Mouse (Mus musculus) neural tube, embryonic 15.5 days (tissue): ENCODE measurements around the gene Slc22a12. TPM values are rescaled to one million over a fixed set of nuclear protein-coding genes. Genes with fewer than 3 reads are reported as not detected.

Source experiments
- ATAC-seq: fragments of 200-750 bp; cut with Nextera tagmentation; 2 replicates; pipeline ENCODE4 v1.8.0; 2017; ENCODE audit warnings: mild to moderate bottlenecking, moderate TSS enrichment, moderate library complexity; ENCODE audit not compliant: low FRiP score
- H3K27ac ChIP-seq: fragments of 300-500 bp; sonication (generic); replicated peaks from 2 replicates; pipeline ENCODE4 v1.5.1; 2015; ENCODE audit warnings: mild to moderate bottlenecking, inconsistent platforms
- H3K27me3 ChIP-seq: fragments of 300-500 bp; sonication (generic); replicated peaks from 2 replicates; pipeline ENCODE4 v1.6.1; 2015; ENCODE audit warnings: inconsistent platforms
- H3K36me3 ChIP-seq: fragments of 300-500 bp; sonication (generic); 2 replicates; pipeline ENCODE4 v1.6.1; 2015; ENCODE audit warnings: inconsistent platforms
- H3K4me1 ChIP-seq: fragments of 300-500 bp; sonication (generic); 2 replicates; pipeline ENCODE4 v1.6.1; 2015; ENCODE audit warnings: inconsistent platforms
- H3K4me2 ChIP-seq: fragments of 300-500 bp; sonication (generic); 2 replicates; pipeline ENCODE4 v1.6.1; 2015; ENCODE audit warnings: inconsistent platforms, mild to moderate bottlenecking, moderate library complexity
- H3K4me3 ChIP-seq: fragments of 300-500 bp; sonication (generic); replicated peaks from 2 replicates; pipeline ENCODE4 v1.5.1; 2015; ENCODE audit warnings: mild to moderate bottlenecking, inconsistent platforms
- H3K9ac ChIP-seq: fragments of 300-500 bp; sonication (generic); replicated peaks from 2 replicates; pipeline ENCODE4 v1.6.1; 2015; ENCODE audit warnings: mild to moderate bottlenecking, inconsistent platforms
- H3K9me3 ChIP-seq: fragments of 300-500 bp; sonication (generic); replicated peaks from 2 replicates; pipeline ENCODE4 v1.6.1; 2016; ENCODE audit warnings: inconsistent platforms
- WGBS: fragments of 180-500 bp; shearing (Covaris S2); methylation state at CpG from one replicate; pipeline ENCODE4 v1.1.7; 2015; ENCODE audit warnings: mixed read lengths; 5-methylcytosine and 5-hydroxymethylcytosine counted together
- polyA plus RNA-seq: library from polyadenylated mRNA; unstranded; fragments of >200 nt; fragmentation: Nextera tagmentation; extraction: Ambion mirVana; gene quantifications from 2 replicates; pipeline ENCODE4 v1.2.1, GENCODE M21; 2015

Gene Slc22a12
- 0.14 TPM in 1 of 2 replicates, not detected in the other for polyA plus RNA-seq

DNA sequence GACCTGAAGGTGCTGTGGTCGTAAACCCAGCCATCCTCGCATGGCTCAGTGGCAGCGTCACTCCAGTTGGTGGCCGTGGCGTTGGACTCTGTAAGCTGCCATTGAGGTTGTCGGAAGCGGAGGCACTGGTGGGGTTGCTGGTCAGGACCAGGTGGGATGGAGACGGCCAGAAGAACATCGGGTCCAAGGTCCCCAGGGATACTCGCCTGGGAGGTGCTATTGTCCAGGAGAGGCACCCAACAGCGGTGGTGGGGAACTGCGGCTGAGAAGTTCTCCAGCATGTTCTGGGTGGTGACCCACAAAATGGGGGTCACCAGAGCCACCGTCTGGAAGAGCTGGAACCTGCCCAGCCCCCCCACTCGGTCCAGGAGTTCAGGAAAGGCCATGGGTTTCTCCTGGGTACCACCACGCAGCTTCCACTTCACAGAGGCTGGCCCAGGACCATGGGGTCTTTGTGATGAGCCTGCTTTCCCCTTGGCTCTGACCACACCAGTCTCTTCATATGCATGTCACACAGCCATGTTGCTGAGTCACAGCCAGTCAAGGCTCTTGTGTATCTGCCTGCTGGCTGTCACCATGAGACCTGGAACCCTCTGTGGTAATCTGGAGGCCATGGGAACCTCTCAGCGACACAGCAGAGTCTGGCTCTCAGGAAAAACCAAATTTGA is at the start of gene Slc22a12:
Gene Slc22a12, minus strand, starts transcription at position 666 of the 668 bp plus-strand sequence.
- ATAC-seq: no peak
- H3K36me3 ChIP-seq: no peaks in the 10 kb centered on the region
- no peaks in the 10 kb centered on the region for H3K4me1 ChIP-seq
- H3K27me3 ChIP-seq: no peaks in the 10 kb centered on the region
- no peak within 1 kb of the TSS for H3K9ac ChIP-seq
- H3K27ac ChIP-seq: no peak within 1 kb of the TSS
- WGBS: 89% methylated on average over 16 of the region's 16 CpGs
- no peak within 1 kb of the TSS for H3K4me3 ChIP-seq
- no peak within 1 kb of the TSS for H3K4me2 ChIP-seq
- H3K9me3 ChIP-seq: no peaks in the 10 kb centered on the region

DNA sequence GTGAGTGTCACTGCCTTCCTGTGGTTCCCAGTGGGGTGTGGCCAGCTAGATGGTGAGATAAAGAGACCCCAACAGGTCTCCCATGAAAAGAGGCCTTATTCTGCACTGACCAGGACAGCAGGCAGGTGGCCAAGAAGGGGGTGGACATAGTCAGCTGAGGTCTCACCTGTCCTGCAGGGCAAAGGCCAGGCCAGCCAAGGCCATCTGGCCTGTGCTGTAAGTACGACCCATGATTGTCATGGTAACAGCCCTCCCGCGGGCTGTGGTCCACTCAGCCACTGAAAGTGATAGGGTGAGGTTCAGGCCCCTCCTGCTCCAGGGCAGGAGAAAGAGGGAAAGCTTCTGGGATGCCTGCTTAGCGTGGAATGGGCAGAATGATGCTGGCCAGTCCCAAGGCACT is 29.2 kb upstream of the Slc22a12 start:
- Histone ChIP-seq H3K36me3 (no peaks in the 10 kb centered on the region), H3K4me2 (no peak overlapping the region), H3K27ac (no peak overlapping the region), H3K27me3 (no peaks in the 10 kb centered on the region), H3K4me3 (no peak overlapping the region), H3K9ac (no peak overlapping the region), H3K9me3 (no peaks in the 10 kb centered on the region), H3K4me1 (peaks cover 4% of the 10 kb centered on the region)
- 44% methylated on average over 4 of the region's 4 CpGs for WGBS
- ATAC-seq: no peak

DNA sequence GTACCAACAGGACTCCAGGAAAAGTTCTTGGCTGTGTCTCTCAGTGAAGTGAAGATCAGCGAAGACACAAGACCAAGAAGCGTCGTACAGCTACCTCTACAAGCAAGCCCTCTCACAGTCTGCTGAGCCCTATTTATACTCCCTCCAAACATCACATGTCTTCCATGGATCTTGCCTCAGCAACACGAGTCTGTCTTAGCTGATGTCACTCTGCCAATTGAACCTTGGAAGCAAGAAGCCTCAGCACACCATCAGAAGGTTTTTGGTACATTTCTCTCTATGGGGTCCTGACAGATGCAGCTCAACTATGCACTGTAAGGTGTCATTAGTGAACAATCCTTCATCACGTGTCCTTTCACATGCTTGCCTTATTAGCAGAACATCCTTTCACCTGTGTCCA is 28.6 kb upstream of the Slc22a12 start:
- H3K9me3 ChIP-seq: no peaks in the 10 kb centered on the region
- 86% methylated on average over 5 of the region's 5 CpGs for WGBS
- no peak overlapping the region for H3K4me2 ChIP-seq
- ATAC-seq: no peak
- H3K4me3 ChIP-seq: no peak overlapping the region
- no peaks in the 10 kb centered on the region for H3K27me3 ChIP-seq
- H3K27ac ChIP-seq: no peak overlapping the region
- H3K9ac ChIP-seq: no peak overlapping the region
- no peaks in the 10 kb centered on the region for H3K36me3 ChIP-seq
- H3K4me1 ChIP-seq: no peaks in the 10 kb centered on the region

DNA sequence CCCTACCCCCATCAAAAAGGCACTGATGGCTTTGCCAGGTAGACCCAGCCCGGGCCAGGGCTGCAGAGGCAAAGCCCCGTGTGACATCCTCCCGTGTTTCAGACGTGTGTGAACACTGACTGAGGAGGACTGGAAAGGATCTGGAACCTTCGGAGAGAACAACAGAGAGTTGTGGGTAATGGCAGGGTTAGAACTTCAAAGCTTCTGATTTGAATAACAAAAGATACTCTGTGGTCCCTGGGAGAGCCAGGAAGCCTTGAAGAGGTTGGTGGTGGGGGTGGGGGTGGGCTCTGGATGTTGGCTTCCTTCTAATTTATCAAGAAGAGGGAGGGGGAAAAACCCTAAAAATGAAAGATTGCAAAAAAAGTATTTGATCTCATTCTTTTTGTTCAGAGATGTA is 26.7 kb upstream of the Slc22a12 start:
- Histone ChIP-seq H3K27ac (no peak overlapping the region), H3K36me3 (no peaks in the 10 kb centered on the region), H3K9ac (no peak overlapping the region), H3K27me3 (no peaks in the 10 kb centered on the region), H3K9me3 (no peaks in the 10 kb centered on the region), H3K4me3 (no peak overlapping the region), H3K4me1 (no peaks in the 10 kb centered on the region), H3K4me2 (no peak overlapping the region)
- no peak for ATAC-seq
- 29% methylated on average over 5 of the region's 5 CpGs for WGBS

DNA sequence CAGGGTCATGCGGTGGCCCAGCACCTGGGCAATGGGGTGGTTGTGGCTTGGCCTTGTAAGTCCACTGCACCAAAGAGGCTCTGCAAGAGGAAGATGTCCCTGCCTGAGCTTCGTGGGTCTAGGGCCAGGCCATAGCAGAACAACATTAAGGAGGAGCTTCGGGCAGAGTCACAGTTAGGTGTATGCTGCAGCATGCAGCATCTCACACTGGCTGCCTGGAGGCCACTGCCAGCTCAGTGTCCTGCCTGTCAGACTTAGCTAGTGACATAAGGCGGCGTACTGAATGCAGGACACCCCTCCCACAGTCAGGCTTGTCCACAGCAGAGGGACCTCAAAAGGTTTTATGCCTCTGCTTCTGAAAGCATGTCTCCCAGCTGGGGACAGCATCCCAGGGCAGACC is 26.2 kb upstream of the Slc22a12 start:
- Histone ChIP-seq H3K4me1 (no peaks in the 10 kb centered on the region), H3K4me3 (no peak overlapping the region), H3K27ac (no peak overlapping the region), H3K4me2 (no peak overlapping the region), H3K36me3 (no peaks in the 10 kb centered on the region), H3K27me3 (no peaks in the 10 kb centered on the region), H3K9ac (no peak overlapping the region), H3K9me3 (no peaks in the 10 kb centered on the region)
- WGBS: 79% methylated on average over 5 of the region's 5 CpGs
- ATAC-seq: no peak

DNA sequence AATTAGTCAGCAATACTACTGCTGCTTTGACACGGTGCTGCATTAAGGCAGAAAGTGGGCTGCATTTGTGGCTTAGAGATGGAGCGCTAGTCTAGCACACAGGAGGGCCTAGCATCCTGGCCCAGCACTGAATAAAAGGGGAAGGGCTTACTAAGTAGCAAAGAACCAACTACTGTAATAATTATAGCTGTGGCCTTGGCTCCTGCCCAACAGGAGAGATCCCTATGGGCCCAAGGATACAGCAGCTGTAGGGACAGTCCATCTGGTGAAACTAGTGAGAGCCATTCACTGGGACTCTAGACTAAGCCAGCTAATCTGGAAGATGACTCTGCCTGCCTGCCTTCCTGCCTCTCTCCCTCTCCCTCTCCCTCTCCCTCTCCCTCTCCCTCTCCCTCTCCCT is 23.6 kb upstream of the Slc22a12 start:
- H3K36me3 ChIP-seq: no peaks in the 10 kb centered on the region
- H3K4me3 ChIP-seq: no peak overlapping the region
- no peak overlapping the region for H3K9ac ChIP-seq
- no peak overlapping the region for H3K27ac ChIP-seq
- 57% methylated on average over 2 of the region's 2 CpGs for WGBS
- H3K9me3 ChIP-seq: no peaks in the 10 kb centered on the region
- H3K4me1 ChIP-seq: no peaks in the 10 kb centered on the region
- no peak for ATAC-seq
- H3K27me3 ChIP-seq: no peaks in the 10 kb centered on the region
- no peak overlapping the region for H3K4me2 ChIP-seq

DNA sequence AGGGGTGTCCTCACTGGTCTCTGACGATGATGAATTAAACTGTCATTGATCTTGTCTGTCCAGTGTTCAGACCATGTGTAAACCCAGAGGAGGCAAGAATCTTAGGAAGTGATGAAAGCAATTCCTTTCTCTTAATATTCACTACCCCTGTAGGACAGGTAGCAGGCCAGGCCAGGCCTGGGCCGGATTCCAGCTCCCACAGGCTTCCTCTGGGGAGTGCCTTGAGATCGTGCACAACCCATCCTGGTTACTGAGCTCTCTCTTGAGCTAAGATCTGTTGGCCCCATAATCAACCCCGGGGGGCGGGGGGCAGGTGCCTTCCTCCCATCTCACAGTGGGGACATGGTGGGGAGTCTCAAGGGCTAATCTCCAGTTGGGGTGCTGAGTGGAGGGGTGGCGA is 22.3 kb upstream of the Slc22a12 start:
- no peak for ATAC-seq
- H3K9me3 ChIP-seq: no peaks in the 10 kb centered on the region
- no peaks in the 10 kb centered on the region for H3K27me3 ChIP-seq
- no peak overlapping the region for H3K4me2 ChIP-seq
- H3K36me3 ChIP-seq: no peaks in the 10 kb centered on the region
- no peak overlapping the region for H3K4me3 ChIP-seq
- no peak overlapping the region for H3K9ac ChIP-seq
- no peak overlapping the region for H3K27ac ChIP-seq
- H3K4me1 ChIP-seq: no peaks in the 10 kb centered on the region
- 85% methylated on average over 6 of the region's 6 CpGs for WGBS

DNA sequence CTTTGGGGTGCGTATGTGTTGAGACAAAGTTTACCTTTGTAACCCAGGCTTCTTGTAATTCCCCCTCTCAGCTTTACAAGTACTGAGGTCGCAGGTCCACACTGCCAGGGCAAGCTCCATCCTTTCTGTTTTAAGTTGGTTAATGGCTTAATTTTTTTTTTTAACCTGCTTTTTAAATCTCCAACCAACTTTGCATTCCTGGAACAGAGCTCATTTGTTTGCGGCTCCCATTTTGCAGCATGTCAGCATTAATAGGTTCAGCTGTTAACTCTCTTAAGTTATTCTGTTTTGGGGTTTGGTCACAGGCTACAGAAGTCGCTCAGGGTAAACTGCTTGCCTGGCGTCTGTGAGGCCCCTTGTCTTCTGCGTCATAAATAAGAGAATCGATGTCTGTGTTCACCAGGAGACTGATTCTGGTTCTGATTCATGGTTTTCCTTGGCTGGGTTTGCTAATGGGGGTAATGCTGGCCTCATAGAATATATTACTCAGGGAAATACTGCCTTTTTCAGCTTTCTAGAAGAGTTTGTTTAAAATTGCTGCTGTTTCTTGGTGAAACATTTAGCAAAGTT is 17.5 kb upstream of the Slc22a12 start:
- WGBS: 32% methylated on average over 7 of the region's 7 CpGs
- ATAC-seq: no peak

DNA sequence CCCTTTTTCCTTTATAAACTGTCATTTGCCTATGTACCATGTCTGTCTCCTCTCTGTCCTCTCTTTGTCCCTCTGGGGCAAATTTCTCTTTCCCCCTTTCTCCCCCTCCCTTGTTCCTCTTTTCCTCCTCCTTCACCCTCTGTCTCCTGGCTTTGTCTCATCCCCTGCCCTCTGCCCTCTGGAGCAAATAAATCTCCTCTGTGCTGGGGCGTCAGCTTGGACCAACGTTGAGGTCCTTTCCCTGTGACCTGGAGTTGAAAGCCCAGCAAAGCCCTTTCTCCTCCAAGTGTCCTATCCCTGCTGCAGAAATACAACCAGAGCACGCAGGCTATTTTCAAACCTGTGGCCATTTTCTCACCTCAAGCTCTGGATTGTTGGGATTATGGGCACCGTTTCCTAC is 16.7 kb upstream of the Slc22a12 start:
- Histone ChIP-seq H3K36me3 (no peaks in the 10 kb centered on the region), H3K4me2 (no peak overlapping the region), H3K9ac (no peak overlapping the region), H3K4me1 (no peaks in the 10 kb centered on the region), H3K27me3 (no peaks in the 10 kb centered on the region), H3K4me3 (no peak overlapping the region), H3K27ac (no peak overlapping the region), H3K9me3 (no peaks in the 10 kb centered on the region)
- WGBS: 33% methylated on average over 4 of the region's 4 CpGs
- no peak for ATAC-seq

More for the DNA sequence above, 17.5 kb upstream of the Slc22a12 start:
- H3K27ac ChIP-seq: no peak overlapping the region
- H3K9ac ChIP-seq: no peak overlapping the region
- H3K4me1 ChIP-seq: no peaks in the 10 kb centered on the region
- no peaks in the 10 kb centered on the region for H3K27me3 ChIP-seq
- no peak overlapping the region for H3K4me2 ChIP-seq
- no peaks in the 10 kb centered on the region for H3K36me3 ChIP-seq
- H3K4me3 ChIP-seq: no peak overlapping the region
- H3K9me3 ChIP-seq: no peaks in the 10 kb centered on the region

DNA sequence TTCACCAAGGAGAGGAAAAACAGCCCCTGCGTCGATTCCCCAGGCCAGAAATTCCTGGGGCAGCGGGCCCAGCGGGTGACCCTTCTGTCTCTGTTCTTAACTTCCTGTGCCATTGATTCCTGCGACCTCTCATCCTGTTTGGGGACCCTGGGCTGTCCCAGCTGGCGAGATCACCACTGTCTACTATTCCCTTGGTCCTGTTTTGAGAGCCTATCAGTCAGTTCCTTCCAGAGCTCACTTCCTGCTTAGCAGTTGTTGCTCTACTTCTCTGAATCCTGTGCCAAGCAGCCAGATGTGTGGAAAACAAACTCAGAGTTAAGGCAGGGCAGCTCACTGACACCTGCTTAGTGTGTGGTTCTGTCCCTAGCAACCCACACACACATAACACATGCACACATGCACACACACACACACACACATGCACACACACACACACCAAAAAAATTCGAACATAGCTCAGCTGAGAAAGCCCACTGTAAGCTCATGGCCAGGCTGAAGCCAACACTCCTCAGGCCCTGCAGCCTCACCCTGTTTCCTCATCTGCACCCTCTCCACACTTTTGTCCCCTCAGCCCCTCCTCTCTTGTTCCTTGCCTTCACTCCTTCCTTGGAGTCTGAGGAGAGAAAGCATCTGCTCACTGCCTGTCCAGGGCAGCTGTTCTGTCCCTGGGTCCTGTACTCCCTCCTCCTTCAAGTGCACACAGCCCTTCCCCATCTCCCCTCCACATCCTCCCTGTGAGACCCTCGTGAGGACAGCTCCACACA is 11.2 kb upstream of the Slc22a12 start:
- Histone ChIP-seq H3K9ac (no peak overlapping the region), H3K4me1 (0 out of 2 replicates have a peak, but pooled peaks cover 8% of the 10 kb centered on the region), H3K36me3 (no peaks in the 10 kb centered on the region), H3K4me3 (no peak overlapping the region), H3K4me2 (no peak overlapping the region), H3K9me3 (no peaks in the 10 kb centered on the region), H3K27me3 (no peaks in the 10 kb centered on the region), H3K27ac (no peak overlapping the region)
- 39% methylated on average over 8 of the region's 8 CpGs for WGBS
- ATAC-seq: no peak

DNA sequence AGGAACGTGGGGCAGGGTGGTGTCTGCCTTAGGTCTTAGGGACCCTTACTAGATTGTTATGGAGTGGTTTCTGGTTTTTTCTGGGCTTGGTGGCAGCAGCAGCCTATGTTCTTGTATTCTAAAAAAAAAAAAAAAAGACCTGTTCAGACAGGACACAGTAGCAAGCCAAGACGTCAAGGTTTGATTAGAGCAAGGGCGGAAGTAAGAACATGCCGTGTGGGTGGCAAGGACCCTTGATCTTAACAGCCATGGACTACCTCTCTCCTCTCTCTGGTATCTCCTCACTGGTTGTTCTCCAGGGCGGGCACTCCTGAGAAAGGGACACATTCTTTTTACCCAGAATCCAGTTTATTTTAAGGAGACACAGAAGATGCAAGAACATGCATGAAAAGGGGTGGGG is 10.3 kb upstream of the Slc22a12 start:
- no peak overlapping the region for H3K4me3 ChIP-seq
- H3K4me2 ChIP-seq: no peak overlapping the region
- ATAC-seq: no peak
- no peaks in the 10 kb centered on the region for H3K27me3 ChIP-seq
- H3K9ac ChIP-seq: no peak overlapping the region
- H3K4me1 ChIP-seq: 0 out of 2 replicates have a peak, but pooled peaks cover 12% of the 10 kb centered on the region
- H3K36me3 ChIP-seq: no peaks in the 10 kb centered on the region
- no peak overlapping the region for H3K27ac ChIP-seq
- no peaks in the 10 kb centered on the region for H3K9me3 ChIP-seq
- WGBS: 82% methylated on average over 5 of the region's 5 CpGs
